Mouse (Mus musculus) gastrocnemius, postnatal 14 days (tissue): Measurements from ENCODE around the gene Sohlh2. TPM values are rescaled to one million over a fixed set of nuclear protein-coding genes. Genes with fewer than 3 reads are reported as not detected.

Source experiments
- microRNA-seq, 2 experiments: library from miRNA; unstranded; fragments of <30 nt; microRNA quantifications; one replicate each; pipeline ENCODE4 v1.2.0; 2021
- total RNA-seq, 2 experiments: library from RNA; stranded (reverse); gene quantifications; 2 replicates each; pipeline ENCODE4 v1.2.3; 2021

The Sohlh2 gene
- total RNA-seq, 2 experiments from 2014 or later, result not detected

Small RNA genes within 50 kb of the gene (microRNA-seq; reads per million reads assigned to microRNA genes)
- 0 reads per million in 2 experiments for gene Gm22029

Other genes starting within 250 kb of the Sohlh2 start
- not detected for gene Ccna1, start 126.5 kb upstream of the Sohlh2 start, total RNA-seq
- gene Spg20, start 69.9 kb upstream of the Sohlh2 start, total RNA-seq, result 10 to 100 TPM; 28.4 to 30.5 TPM
- not detected for gene Ccdc169, start 44.7 kb upstream of the Sohlh2 start, total RNA-seq
- 10 to 100 TPM in 1 of 2 experiments, 1 to 10 TPM in 1; 9.2 to 11.1 TPM for gene Dclk1, start 60.3 kb downstream of the Sohlh2 start, total RNA-seq